Mouse (Mus musculus) neutrophil, adult 5-6 weeks (primary cell): Measurements from ENCODE around the gene Mepe. TPM values are rescaled to one million over a fixed set of nuclear protein-coding genes. Genes with fewer than 3 reads are reported as not detected.

Experiments used
- total RNA-seq: library from RNA; stranded (forward); fragments of 200-1000 nt; gene quantifications from 2 replicates; pipeline ENCODE4 v1.2.3, GENCODE M21; 2017

Gene Mepe
- total RNA-seq, 1 experiment from 2014 or later = not detected

Other genes with a start within 250 kb of the Mepe start
- gene Gm17660, start 247.7 kb upstream of the Mepe start, total RNA-seq = not detected in 2 replicates
- gene Sparcl1, start 211.6 kb upstream of the Mepe start, total RNA-seq = 0.61 TPM in 1 of 2 replicates, not detected in the other
- gene Dspp, start 154.6 kb upstream of the Mepe start, total RNA-seq = not detected in 2 replicates
- not detected in 2 replicates for gene Dmp1, start 122.7 kb upstream of the Mepe start, total RNA-seq
- not detected in 2 replicates for gene Ibsp, start 26.2 kb upstream of the Mepe start, total RNA-seq
- 2.1 and 2.9 TPM in 2 replicates for gene Spp1, start 109.8 kb downstream of the Mepe start, total RNA-seq
- gene Pkd2, start 134.1 kb downstream of the Mepe start, total RNA-seq = 0.49 and 0.93 TPM in 2 replicates
- gene BC005561, start 183.0 kb downstream of the Mepe start, total RNA-seq = 9.5 and 10.1 TPM in 2 replicates